Mouse (Mus musculus) gonadal fat pad, adult 2 months (tissue): ENCODE data around the gene C2cd3. TPM values are rescaled to one million over a fixed set of nuclear protein-coding genes. Genes with fewer than 3 reads are reported as not detected.
A peak's percentile ranks its signal among the peaks of the same experiment; 100 is the strongest.

Experiments
- DNase-seq: peaks from one replicate; pipeline ENCODE4 v3.0.0-alpha.2; 2012; ENCODE audit warnings: low read depth
- polyA plus RNA-seq: library from polyadenylated mRNA; depleted of rRNA; stranded (reverse); fragments of >200 nt; gene quantifications from 2 replicates; pipeline ENCODE4 v1.2.3, GENCODE M21; 2012; rRNA removed

C2cd3 gene
- 18.4 and 20.1 TPM in 2 replicates for polyA plus RNA-seq

GRCm38 (mm10) chr7:100371495-100372451 is at the start of gene C2cd3, which contains the start of gene Ppme1:
C2cd3 (plus strand) TSS chr7:100372233.
Ppme1 (minus strand) TSS chr7:100372307.
- peak; percentile 100 for DNase-seq

DNA sequence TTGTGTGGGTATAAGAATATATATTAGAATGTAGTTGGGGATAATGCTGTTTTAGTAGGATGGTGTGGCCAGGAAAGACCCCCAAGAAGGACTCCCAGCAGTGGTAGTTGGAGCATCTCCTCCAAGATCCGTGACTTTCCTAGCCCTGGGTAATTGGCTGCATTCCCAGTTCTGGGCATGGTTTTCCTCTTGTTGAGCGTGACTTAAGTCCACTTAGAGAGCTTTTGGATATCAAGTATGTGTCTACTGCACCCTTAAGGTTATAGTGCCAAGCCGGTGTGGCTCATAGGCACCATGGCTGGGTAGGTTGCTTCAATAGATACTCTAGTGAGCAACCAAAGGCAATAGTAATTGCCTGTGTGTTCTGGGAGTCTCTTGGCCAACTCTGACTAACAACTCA is 48.3 kb upstream of the C2cd3 start:
- no peak for DNase-seq

DNA sequence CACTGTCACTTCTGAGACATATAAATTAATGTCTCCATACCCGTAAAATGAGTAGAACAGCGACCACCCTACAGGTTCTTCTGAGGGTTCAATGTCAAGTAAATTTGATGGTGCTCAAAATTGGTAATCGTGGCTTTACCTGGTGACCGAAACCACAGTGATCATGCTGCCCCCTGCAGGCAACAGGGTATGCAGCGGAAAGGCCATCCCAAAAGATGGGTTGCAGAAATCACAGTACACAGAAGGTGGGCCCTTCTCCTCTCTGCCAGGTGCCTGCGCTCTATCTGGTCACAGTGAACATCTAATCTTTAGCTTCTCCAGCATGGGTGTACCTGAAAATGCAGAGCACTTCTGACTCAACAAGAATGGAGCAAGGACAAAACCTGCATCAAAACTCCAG is 46.6 kb upstream of the C2cd3 start:
- no peak for DNase-seq

DNA sequence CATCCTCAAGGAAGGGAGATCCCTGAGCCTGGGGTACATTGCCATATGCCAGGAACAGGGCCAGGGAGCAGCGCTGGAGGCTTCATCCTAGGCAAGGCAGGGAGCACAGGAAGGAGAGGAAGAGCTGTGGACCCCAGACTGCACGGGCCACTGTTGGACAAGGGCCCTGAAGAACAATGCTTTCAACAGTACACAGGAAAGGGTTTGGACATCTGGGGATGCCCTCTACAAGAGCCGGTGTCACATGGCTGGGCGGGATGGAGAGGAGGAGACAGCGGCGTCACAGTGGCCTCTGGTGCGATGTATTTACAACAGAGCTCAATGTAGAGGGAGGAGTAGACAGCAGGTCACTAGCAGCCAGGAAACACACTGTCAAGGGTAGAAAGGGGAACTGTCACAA is 44.5 kb upstream of the C2cd3 start:
- DNase-seq, result no peak

DNA sequence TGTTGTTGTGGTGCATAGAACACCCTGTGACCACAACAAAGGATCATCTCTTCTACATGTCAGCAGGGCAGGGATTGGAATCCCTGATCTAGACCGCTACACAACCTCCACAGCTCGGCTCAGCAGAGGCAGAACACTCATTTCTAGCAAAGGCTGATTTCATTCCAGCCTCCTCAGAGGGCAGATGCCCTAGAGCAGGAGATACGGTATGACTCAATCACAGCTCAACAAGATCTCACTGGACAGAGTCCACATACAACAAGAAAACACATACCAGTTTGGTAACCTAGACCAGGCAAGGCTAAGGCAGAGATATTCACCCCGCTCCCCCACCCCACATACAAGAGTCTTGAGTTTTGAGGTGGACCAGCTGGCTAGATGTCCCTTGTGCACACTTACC is 43.4 kb upstream of the C2cd3 start:
- DNase-seq, result no peak

- DNase-seq, result no peak
Measured at GRCm38 (mm10) chr7:100331269-100331668, 40.8 kb upstream of the C2cd3 start.

- DNase-seq, result no peak
Measured at GRCm38 (mm10) chr7:100335921-100336320, 36.1 kb upstream of the C2cd3 start.

DNA sequence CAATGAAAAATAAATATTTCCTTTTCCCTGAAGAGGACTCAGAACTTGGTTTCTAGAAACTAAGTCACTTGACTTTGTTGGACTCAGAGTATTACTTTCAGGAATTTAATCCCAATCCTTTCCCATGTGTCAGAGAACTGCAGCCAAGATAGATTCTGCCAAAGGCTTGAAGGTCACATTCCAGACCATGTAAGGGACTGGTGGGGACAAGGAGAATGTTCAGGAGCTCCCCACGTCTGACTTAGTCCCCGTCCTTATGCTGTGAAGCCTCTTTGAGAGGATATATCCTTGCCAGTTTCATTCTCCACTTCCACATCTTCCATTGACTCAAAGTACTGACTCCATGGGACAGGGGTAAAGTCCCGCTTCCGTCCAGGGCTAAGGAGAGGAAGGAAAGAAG is 17.0 kb upstream of the C2cd3 start:
- DNase-seq, result no peak

DNA sequence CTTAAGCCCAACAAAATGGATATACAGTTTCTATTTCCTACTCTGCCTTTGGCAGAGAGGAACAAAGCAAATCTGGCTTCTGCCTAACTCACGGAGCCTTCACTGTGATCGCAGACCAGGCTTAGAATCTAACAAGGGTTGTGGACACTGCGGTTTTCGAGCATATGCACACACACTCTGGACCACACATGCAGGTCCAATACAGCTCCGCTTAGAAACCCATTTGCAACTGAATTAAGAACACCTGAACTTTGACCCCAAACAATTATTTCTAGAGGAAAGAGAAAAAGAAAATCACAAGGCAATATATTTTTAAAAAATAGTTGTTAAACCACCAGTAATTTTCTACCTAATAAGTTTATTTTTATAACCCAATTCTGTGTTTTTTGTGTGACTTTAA is 15.7 kb upstream of the C2cd3 start:
- no peak for DNase-seq

DNA sequence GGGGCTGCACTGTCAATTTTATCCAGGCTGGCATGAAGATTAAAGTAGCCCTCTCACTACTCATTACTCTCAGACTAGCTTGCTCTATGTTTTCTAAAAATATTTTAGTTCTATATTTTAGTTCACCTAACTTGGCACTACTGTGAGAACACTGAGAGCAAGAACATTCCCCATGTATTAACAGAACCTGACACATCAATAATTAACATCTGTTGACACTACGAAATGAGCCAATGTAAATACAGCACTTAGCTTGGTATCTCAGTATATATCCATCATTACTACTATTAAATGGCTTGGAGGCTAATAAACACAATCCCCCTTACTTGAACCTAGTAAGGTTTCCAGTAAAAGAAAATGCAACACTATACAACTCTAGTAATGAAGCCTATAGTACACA is 15.3 kb upstream of the C2cd3 start:
- no peak for DNase-seq

DNA sequence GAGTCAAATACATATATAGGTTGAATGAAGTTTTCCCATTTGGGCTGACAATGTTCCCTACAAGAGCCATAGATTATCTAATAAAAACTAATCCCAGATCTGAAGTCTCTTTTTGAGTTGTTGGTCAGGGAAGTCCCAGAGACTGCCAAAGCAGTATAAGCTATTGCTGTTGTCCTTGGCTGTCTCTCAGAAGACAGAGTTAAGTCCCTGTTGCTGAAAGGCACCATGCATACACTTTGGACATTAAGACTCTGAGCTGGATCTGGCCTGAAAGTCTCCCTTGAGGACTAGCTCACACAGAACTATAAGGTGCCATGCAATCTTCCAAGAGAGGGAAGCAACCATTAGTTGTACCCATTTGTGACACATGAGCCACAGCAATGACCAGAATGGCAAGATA is 14.2 kb upstream of the C2cd3 start:
- DNase-seq, result peak; percentile 59

DNA sequence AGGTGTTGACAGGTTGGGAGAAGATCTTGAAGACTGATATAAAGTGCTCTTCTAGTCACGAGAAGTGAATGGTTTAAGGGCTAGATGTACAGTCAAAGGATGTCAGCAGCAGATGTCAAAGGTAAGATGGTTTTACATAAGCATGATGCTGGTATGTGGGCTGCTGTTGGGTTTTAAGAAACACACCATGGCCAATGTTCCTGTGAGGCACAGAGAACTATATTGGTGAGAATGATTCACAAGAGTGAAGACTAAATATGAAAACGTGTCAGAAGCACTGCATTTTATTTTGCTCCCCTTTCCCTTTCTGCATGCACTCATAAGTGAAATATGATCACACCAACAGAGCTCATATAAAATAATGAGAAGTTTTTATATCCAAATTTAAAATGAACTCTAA is 8.9 kb upstream of the C2cd3 start:
- no peak for DNase-seq

- no peak for DNase-seq
Measured at GRCm38 (mm10) chr7:100364888-100365287, 7.1 kb upstream of the C2cd3 start.

GRCm38 (mm10) chr7:100372452-100372980 is 483 bp downstream of the C2cd3 start:
- DNase-seq, result no peak

GRCm38 (mm10) chr7:100378257-100378656 is 6.2 kb downstream of the C2cd3 start:
- no peak for DNase-seq

DNA sequence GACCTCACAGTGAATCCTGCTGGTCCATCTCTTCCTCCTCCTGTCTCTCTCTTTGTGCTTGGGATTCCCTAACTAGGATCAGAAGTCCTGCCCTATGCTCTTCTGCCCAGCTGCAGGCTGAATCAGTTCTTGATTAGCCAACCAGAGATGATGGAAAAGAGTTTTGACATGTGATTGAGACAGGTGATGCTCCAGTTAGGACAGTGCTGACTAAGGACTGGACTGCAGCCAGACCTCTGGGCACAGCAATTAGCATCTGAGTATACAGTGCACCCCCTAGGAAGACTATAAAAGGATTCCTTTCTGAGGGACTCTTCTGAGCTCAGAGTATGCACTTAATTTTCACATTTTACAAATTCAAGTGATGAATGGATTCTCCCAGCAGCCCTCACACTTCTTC is 9.1 kb downstream of the C2cd3 start:
- DNase-seq, result no peak

DNA sequence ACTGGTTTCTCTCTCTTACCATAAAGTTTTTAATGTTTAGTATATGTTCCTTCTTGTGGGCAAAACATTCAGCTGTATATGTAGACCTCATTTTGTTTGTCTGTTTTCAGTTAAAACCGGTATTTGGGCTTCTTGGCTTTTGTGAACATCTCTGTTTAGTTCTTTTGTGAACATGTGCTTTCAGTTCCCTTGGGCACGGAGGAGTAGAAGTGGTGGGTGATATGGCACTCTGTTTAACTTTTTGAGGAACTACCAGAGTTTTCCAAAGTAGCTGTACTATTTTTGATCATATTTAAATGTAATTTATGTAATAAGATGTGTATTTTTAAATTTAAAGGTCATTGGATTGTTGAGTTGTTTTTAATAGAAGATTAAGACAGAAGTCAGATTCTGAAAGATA is 11.2 kb downstream of the C2cd3 start:
- DNase-seq, result no peak

DNA sequence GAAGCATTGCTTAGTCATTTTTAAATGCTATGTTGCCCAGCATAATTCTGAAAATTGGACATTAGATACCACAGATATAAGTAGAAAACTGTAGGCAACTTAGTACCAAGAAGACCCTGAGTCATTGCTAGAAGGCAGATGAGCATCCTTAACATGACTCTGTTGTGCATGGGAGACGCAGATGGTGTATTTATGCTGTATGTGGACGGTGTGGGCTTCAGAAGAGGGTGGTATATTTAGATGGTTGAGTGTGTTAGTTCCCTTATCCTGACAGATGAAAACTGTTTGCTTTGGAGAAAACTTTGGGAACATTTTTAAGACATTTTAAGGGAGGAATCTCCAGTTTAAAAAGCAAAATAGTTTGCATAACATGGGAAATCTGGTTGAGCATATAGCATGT is 16.1 kb downstream of the C2cd3 start:
- no peak for DNase-seq

GRCm38 (mm10) chr7:100390166-100390565 is 18.1 kb downstream of the C2cd3 start:
- DNase-seq, result no peak

DNA sequence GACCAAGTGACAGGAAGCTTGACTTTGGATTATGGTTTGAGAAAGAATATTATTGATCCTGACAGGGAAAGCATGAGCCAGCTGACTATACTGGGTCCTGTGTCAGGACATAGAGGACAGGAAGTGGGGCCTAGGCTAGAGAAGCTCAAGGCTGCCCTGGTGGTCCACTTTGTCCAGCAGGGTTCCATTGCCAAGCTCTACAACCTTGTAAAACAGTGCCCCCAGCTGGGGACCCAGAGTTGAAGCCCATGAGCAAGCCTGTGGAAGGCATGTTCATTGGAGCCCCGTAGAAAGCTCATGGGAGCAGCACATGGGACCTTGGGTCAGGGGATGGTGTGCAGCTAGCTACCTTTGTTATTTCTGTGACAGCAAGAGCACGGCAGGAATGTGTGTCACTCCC is 20.2 kb downstream of the C2cd3 start:
- no peak for DNase-seq

DNA sequence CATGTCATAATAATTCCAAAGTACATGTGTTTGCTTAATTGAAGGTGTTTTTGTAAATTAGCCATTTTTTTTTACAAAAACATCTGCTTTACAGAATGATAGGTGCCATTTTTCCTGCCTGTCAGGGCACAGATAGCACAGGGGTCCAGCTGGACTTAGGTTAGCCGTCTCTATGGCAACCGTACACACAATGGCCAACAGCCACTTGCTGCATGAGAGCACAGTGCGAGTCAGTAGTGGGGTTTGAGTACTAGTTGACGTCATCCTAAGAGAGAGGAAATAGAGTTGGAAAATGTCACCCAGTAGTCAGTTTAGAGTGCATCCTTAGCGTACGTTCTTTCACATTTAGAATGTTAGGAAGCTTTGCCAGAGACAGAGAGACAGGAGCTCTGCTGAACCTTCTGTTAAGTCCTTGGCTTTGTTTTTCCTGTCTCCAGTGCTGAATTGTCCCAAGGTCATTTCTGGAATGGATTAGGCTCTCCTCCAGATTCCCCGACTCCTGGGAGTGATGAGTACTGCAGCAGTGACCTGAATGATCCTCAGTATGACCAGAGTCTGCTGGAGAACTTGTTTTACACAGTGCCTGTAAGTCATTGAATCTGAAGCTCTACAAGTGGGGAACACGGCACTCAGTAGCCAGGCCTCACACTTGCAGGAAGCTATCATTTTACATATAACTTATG is 27.3 kb downstream of the C2cd3 start:
- DNase-seq, result no peak

- no peak for DNase-seq
Measured at GRCm38 (mm10) chr7:100400899-100401539, 29.0 kb downstream of the C2cd3 start.
